11 mouse cellular contexts compared by ENCODE assay signal in the genomic region with DNA sequence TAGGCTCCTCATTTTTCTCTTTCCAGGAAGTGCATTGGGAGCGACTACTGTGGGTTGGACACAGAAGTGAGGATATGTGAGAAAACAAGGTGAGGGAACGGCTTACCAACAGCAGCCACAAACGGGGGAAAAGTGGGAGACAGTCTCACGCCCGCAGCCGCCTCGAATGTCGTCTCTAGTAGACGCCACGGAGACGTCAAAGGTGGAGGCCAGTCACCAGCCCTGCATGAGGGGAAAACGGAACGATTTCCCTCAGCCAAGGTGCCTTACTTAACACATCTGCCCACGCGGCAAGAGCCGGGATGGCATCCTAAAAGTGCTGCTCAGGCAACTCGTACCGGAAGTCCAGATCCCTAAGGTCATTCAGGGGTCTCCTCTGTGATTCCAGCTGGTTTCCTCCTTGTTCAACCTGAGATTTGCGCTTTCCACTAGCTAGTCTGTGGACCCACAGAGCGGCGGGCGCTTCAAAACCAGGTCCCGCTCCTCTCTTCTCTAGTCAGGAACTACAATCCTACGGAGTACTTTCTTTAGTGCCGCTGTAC. TPM values are rescaled to one million over a fixed set of nuclear protein-coding genes. Genes with fewer than 3 reads are reported as not detected.
DNase-seq lines count a peak whose midpoint lies in the region; ATAC-seq and TF ChIP-seq lines count a peak whose summit lies in the region.
"Had no signal": no experiment of that assay in that cellular context is flagged by ENCODE, and none has a peak within 500 bp of the region (broad histone marks: within the 10 kb centered on the region; RNA-seq: fewer than 3 reads in every experiment).

No protein-coding gene starts in this region.

- DNase-seq in cerebellum, adult 2 months, result no peak
- no peak for DNase-seq in cerebellum, adult 11 months
- no peak for DNase-seq in stomach, postnatal 0 days (ENCODE audit: low spot score)
- no peak for DNase-seq in kidney, postnatal 36 days
- no peak for DNase-seq in kidney, postnatal 4 days
- DNase-seq in spleen, postnatal 14 days (ENCODE audit: low spot score in 2 of 2), result no peak
- DNase-seq: spleen, adult 18-20 months had no signal

- TF ChIP-seq CTCF in cerebellum, adult 2 months (IDR thresholded peaks at IDR 0.05; ENCODE audit: borderline replicate concordance, insufficient read depth, low read depth, low read length), result 0 out of 2 replicates have a peak, but pooled peaks have one; percentile 22
- no peak for TF ChIP-seq CTCF in stomach, postnatal 0 days (IDR thresholded peaks at IDR 0.05; ENCODE audit: low read depth)

- peak overlapping the region; percentile 75 for H3K27ac ChIP-seq in cerebellum, adult 2 months (ENCODE audit: insufficient read depth, low read length)
- H3K27ac ChIP-seq in stomach, embryonic 15.5 days, result no peak overlapping the region
- no peak overlapping the region for H3K27ac ChIP-seq in stomach, postnatal 0 days (replicated peaks)
- H3K27ac ChIP-seq in hindbrain, embryonic 15.5 days (replicated peaks), result peak overlapping the region; percentile 92
- H3K27ac ChIP-seq: liver, embryonic 15.5 days had no signal

- no peaks in the 10 kb centered on the region for H3K27me3 ChIP-seq in cerebellum, adult 2 months (ENCODE audit: control insufficient read depth, insufficient read depth, low read length)
- peaks cover 61% of the 10 kb centered on the region for H3K27me3 ChIP-seq in stomach, embryonic 15.5 days (replicated peaks)
- H3K27me3 ChIP-seq in stomach, postnatal 0 days (ENCODE audit: control insufficient read depth, insufficient read depth, low read length), result peaks cover 21% of the 10 kb centered on the region
- H3K27me3 ChIP-seq in hindbrain, embryonic 15.5 days, result 0 out of 2 replicates have a peak, but pooled peaks cover 9% of the 10 kb centered on the region

- H3K36me3 ChIP-seq in stomach, embryonic 15.5 days, result no peaks in the 10 kb centered on the region
- no peaks in the 10 kb centered on the region for H3K36me3 ChIP-seq in stomach, postnatal 0 days (ENCODE audit: control insufficient read depth, insufficient read depth, low read length)
- H3K36me3 ChIP-seq in hindbrain, embryonic 15.5 days, result peaks cover 18% of the 10 kb centered on the region
- H3K36me3 ChIP-seq: liver, embryonic 15.5 days had no signal

- TF ChIP-seq EP300 in stomach, postnatal 0 days (optimal IDR thresholded peaks at IDR 0.05), result no peak

- H3K4me3 ChIP-seq in cerebellum, adult 2 months (replicated peaks; ENCODE audit: insufficient read depth, low read depth, low read length), result peak overlapping the region; percentile 95
- 0 out of 2 replicates have a peak overlapping the region, but pooled peaks have one; percentile 8 for H3K4me3 ChIP-seq in stomach, embryonic 15.5 days (replicated peaks)
- H3K4me3 ChIP-seq in stomach, postnatal 0 days (ENCODE audit: low read depth, low read length), result no peak overlapping the region
- H3K4me3 ChIP-seq in hindbrain, embryonic 15.5 days, result peak overlapping the region; percentile 61
- H3K4me3 ChIP-seq: liver, embryonic 15.5 days had no signal

- WGBS in cerebellum, adult 2 months, result 2% methylated on average over 25 of the region's 25 CpGs
- 7% methylated on average over 25 of the region's 25 CpGs for WGBS in stomach, embryonic 15.5 days
- 5% methylated on average over 25 of the region's 25 CpGs for WGBS in stomach, postnatal 0 days
- WGBS in hindbrain, embryonic 15.5 days, result 4% methylated on average over 25 of the region's 25 CpGs

- no peak overlapping the region for H3K4me2 ChIP-seq in stomach, embryonic 15.5 days
- H3K4me2 ChIP-seq in stomach, postnatal 0 days (replicated peaks; ENCODE audit: low read depth), result no peak overlapping the region
- H3K4me2 ChIP-seq in hindbrain, embryonic 15.5 days, result peak overlapping the region; percentile 92
- H3K4me2 ChIP-seq: liver, embryonic 15.5 days had no signal

- no peaks in the 10 kb centered on the region for H3K9me3 ChIP-seq in stomach, embryonic 15.5 days
- no peaks in the 10 kb centered on the region for H3K9me3 ChIP-seq in stomach, postnatal 0 days (ENCODE audit: control insufficient read depth, low read length)
- no peaks in the 10 kb centered on the region for H3K9me3 ChIP-seq in hindbrain, embryonic 15.5 days
- H3K9me3 ChIP-seq: liver, embryonic 15.5 days had no signal

- TF ChIP-seq POLR2A in cerebellum, adult 2 months (IDR thresholded peaks at IDR 0.05; ENCODE audit: borderline replicate concordance, insufficient read depth, low read length), result no peak

- no peak for ATAC-seq in stomach, embryonic 15.5 days (ENCODE audit: insufficient read depth, low FRiP score, low read depth)
- ATAC-seq in stomach, postnatal 0 days (ENCODE audit: low FRiP score, low TSS enrichment), result no peak
- ATAC-seq in hindbrain, embryonic 15.5 days (ENCODE audit: low FRiP score, low read depth), result no peak; the same call in 1 of the 2 replicates
- ATAC-seq: activated CD4-positive, CD25-positive, alpha-beta regulatory T cell, adult 4 months had no signal

- no peak overlapping the region for H3K9ac ChIP-seq in stomach, embryonic 15.5 days
- H3K9ac ChIP-seq in stomach, postnatal 0 days (ENCODE audit: low read length), result no peak overlapping the region
- H3K9ac ChIP-seq in hindbrain, embryonic 15.5 days, result peak overlapping the region; percentile 45
- H3K9ac ChIP-seq: liver, embryonic 15.5 days had no signal

- H3K4me1 ChIP-seq in cerebellum, adult 2 months (ENCODE audit: control insufficient read depth, insufficient read depth, low read length), result peaks cover 22% of the 10 kb centered on the region
- H3K4me1 ChIP-seq in stomach, embryonic 15.5 days, result peaks cover 16% of the 10 kb centered on the region
- H3K4me1 ChIP-seq in stomach, postnatal 0 days (replicated peaks; ENCODE audit: control insufficient read depth, insufficient read depth), result 0 out of 2 replicates have a peak, but pooled peaks cover 5% of the 10 kb centered on the region
- peaks cover 34% of the 10 kb centered on the region for H3K4me1 ChIP-seq in hindbrain, embryonic 15.5 days (replicated peaks)

RNA-seq across cellular contexts. Expression of a gene that starts 1.9 kb away (rescaled TPM):
- 77.1 and 88.3 TPM in 2 replicates for polyA plus RNA-seq in cerebellum, adult 2 months (2012; rRNA removed)
- polyA plus RNA-seq in stomach, embryonic 15.5 days (2015; fragmentation: Nextera tagmentation; extraction: Ambion mirVana), result 0.94 and 1.2 TPM in 2 replicates
- 0.15 and 0.22 TPM in 2 replicates for polyA plus RNA-seq in stomach, postnatal 0 days (2015; fragmentation: Nextera tagmentation; extraction: Ambion mirVana)
- polyA plus RNA-seq in hindbrain, embryonic 15.5 days (2015; fragmentation: Nextera tagmentation; extraction: Ambion mirVana), result 12.7 and 14.6 TPM in 2 replicates
- polyA plus RNA-seq: activated CD4-positive, CD25-positive, alpha-beta regulatory T cell, adult 4 months had no signal

RNA-seq across cellular contexts. Expression of a gene that starts 16.0 kb away (rescaled TPM):
- polyA plus RNA-seq in cerebellum, adult 2 months (2012; rRNA removed), result 73.9 and 76.9 TPM in 2 replicates
- 10.5 and 13.0 TPM in 2 replicates for polyA plus RNA-seq in stomach, embryonic 15.5 days (2015; fragmentation: Nextera tagmentation; extraction: Ambion mirVana)
- 7.9 and 8.5 TPM in 2 replicates for polyA plus RNA-seq in stomach, postnatal 0 days (2015; fragmentation: Nextera tagmentation; extraction: Ambion mirVana)
- 30.3 and 30.7 TPM in 2 replicates for polyA plus RNA-seq in hindbrain, embryonic 15.5 days (2015; fragmentation: Nextera tagmentation; extraction: Ambion mirVana)

RNA-seq across cellular contexts. Expression of a gene that starts 28.9 kb away (rescaled TPM):
- polyA plus RNA-seq in cerebellum, adult 2 months (2012; rRNA removed), result 22.6 and 28.2 TPM in 2 replicates
- polyA plus RNA-seq in stomach, embryonic 15.5 days (2015; fragmentation: Nextera tagmentation; extraction: Ambion mirVana), result 12.8 and 18.5 TPM in 2 replicates
- 8.0 and 8.2 TPM in 2 replicates for polyA plus RNA-seq in stomach, postnatal 0 days (2015; fragmentation: Nextera tagmentation; extraction: Ambion mirVana)
- polyA plus RNA-seq in hindbrain, embryonic 15.5 days (2015; fragmentation: Nextera tagmentation; extraction: Ambion mirVana), result 19.5 and 22.1 TPM in 2 replicates

RNA-seq across cellular contexts. Expression of a gene that starts 40.6 kb away (rescaled TPM):
- 162 and 168 TPM in 2 replicates for polyA plus RNA-seq in cerebellum, adult 2 months (2012; rRNA removed)
- polyA plus RNA-seq in stomach, embryonic 15.5 days (2015; fragmentation: Nextera tagmentation; extraction: Ambion mirVana), result 71.3 and 81.9 TPM in 2 replicates
- polyA plus RNA-seq in stomach, postnatal 0 days (2015; fragmentation: Nextera tagmentation; extraction: Ambion mirVana), result 35.7 and 37.8 TPM in 2 replicates
- polyA plus RNA-seq in hindbrain, embryonic 15.5 days (2015; fragmentation: Nextera tagmentation; extraction: Ambion mirVana), result 180 and 206 TPM in 2 replicates

Comparison
In these comparisons a context has a peak if more than half of its experiments do, and no peak if none do; other contexts are left out.
1. H3K27ac ChIP-seq: peak in cerebellum, adult 2 months (single experiment) and hindbrain, embryonic 15.5 days (single experiment); none in stomach, embryonic 15.5 days (single experiment) and stomach, postnatal 0 days (single experiment).